Mouse (Mus musculus) erythroblast, embryonic 14.5 days (primary cell): ENCODE data around the gene Igll1.

Source experiments
- GATA1 ChIP-seq: IDR thresholded peaks from 2 replicates; pipeline ENCODE4 v1.6.1; 2012; ENCODE audit warnings: low read length, inconsistent platforms, mixed read lengths
- TAL1 ChIP-seq: IDR thresholded peaks from 3 replicates; pipeline ENCODE4 v1.6.1; 2012; ENCODE audit warnings: low read length, inconsistent platforms, mixed read lengths

- no peak for TF ChIP-seq GATA1
- no peak for TF ChIP-seq TAL1
These were observed 38.3 kb downstream of the Igll1 start for GRCm38 (mm10) chr16:16825476-16825875.
